Mouse (Mus musculus): ENCODE results near the gene A730015C16Rik.

DNA sequence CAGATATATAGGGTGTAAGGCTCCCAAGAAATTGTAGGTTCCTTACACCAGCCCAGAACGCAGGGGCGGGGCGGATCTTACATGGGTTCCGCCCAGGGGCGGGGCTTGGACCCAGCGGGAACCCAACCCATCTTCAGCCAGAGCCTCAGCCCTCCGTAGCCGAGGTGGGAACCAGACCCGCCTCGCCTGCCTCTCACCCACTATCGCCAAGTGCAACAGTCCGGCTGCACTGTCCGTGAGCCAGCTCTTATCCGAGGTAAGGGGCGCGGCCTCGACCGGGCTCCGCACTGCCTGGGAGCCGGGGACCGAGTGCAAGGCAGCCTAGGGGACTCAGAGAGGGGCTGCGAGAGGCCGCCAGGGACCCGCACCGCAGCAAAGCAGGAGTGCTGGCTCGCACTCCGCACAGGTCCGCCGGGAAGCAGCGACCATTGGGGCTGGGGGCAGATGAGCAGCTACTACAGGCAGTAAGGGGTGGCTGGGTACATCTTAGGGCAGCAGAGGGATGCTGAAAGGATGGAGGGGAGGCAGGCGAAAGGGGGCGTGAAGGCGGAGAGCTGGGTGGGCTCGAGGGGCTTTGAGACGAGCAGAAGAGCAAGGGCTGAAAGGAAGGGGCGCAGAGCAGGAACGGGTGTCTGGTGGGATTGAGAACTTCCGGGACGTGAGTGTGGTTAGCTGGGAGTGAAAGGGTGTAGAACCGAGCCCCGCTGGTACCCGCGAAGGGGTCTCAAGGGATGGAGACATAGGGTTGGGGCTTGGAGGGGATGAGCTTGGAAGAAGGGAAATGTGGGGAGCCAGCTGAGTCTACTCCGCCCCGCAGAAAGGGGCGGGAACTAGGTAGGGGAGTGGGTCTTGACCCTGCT is 30.8 kb upstream of the A730015C16Rik start, which contains the start of gene Rab3b:
- TF ChIP-seq CTCF (IDR thresholded peaks at IDR 0.05; ENCODE audit: low read depth, low read length) (no peak), POLR2A (IDR thresholded peaks at IDR 0.05; ENCODE audit: extremely low read depth, insufficient read depth, low read length) (no peak)
